ENCODE assay signal across 18 mouse cellular contexts in the genomic region with DNA sequence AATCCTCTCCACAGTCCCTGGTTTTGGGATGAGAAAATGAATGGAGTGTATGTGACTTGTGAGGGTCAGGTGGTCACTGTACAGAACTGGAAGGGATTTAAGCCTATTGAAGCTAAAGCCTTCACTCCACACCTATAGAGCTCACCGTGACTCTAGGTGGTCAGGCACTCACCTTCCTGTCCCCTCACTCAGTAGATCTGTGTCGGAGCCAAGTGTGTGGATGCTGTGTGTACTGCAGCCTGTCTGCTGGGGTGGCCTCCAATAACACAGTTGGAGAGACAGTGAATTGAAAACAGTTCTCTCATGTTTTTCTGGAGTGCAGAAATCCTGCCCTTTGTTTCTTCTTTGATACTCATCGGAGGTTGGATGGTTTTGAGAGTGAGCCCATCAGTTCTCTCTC. TPM values are rescaled to one million over a fixed set of nuclear protein-coding genes. Genes with fewer than 3 reads are reported as not detected.
DNase-seq lines count a peak whose midpoint lies in the region; ATAC-seq lines count a peak whose summit lies in the region.
"Had no signal": no experiment of that assay in that cellular context is flagged by ENCODE, and none has a peak within 500 bp of the region (broad histone marks: within the 10 kb centered on the region; RNA-seq: fewer than 3 reads in every experiment).

No protein-coding gene starts in this region.

- WGBS in heart, embryonic 10.5 days: 74% methylated on average over 3 of the region's 3 CpGs
- 44% methylated on average over 3 of the region's 3 CpGs for WGBS in forebrain, embryonic 14.5 days
- 56% methylated on average over 3 of the region's 3 CpGs for WGBS in hindbrain, embryonic 14.5 days
- 47% methylated on average over 3 of the region's 3 CpGs for WGBS in midbrain, embryonic 14.5 days

- ATAC-seq in forebrain, embryonic 14.5 days: no peak
- 0 out of 2 replicates have a peak, but pooled peaks have one; percentile 27 for ATAC-seq in hindbrain, embryonic 14.5 days (ENCODE audit: low FRiP score)
- no peak for ATAC-seq in midbrain, embryonic 14.5 days (ENCODE audit: low FRiP score, low TSS enrichment)
- no peak for ATAC-seq in megakaryocyte progenitor cell, adult 5-6 weeks (replicated peaks; ENCODE audit: poor library complexity)
- ATAC-seq: liver, postnatal 0 days had no signal

- H3K36me3 ChIP-seq in heart, embryonic 10.5 days: no peaks in the 10 kb centered on the region
- H3K36me3 ChIP-seq in forebrain, embryonic 14.5 days (ENCODE audit: control insufficient read depth, insufficient read depth, low read length): no peaks in the 10 kb centered on the region
- H3K36me3 ChIP-seq in hindbrain, embryonic 14.5 days (replicated peaks; ENCODE audit: control insufficient read depth, insufficient read depth): no peaks in the 10 kb centered on the region
- no peaks in the 10 kb centered on the region for H3K36me3 ChIP-seq in midbrain, embryonic 14.5 days (ENCODE audit: control insufficient read depth, insufficient read depth, low read length)
- H3K36me3 ChIP-seq: heart, embryonic 15.5 days had no signal

- H3K9me3 ChIP-seq in heart, embryonic 10.5 days: no peaks in the 10 kb centered on the region
- no peaks in the 10 kb centered on the region for H3K9me3 ChIP-seq in forebrain, embryonic 14.5 days (replicated peaks; ENCODE audit: control insufficient read depth, low read length)
- no peaks in the 10 kb centered on the region for H3K9me3 ChIP-seq in hindbrain, embryonic 14.5 days (ENCODE audit: control insufficient read depth, low read length)
- no peaks in the 10 kb centered on the region for H3K9me3 ChIP-seq in midbrain, embryonic 14.5 days (ENCODE audit: control insufficient read depth, low read length)
- H3K9me3 ChIP-seq: heart, embryonic 15.5 days had no signal

- H3K9ac ChIP-seq in forebrain, embryonic 14.5 days (ENCODE audit: low read length): no peak overlapping the region
- H3K9ac ChIP-seq in hindbrain, embryonic 14.5 days: no peak overlapping the region
- no peak overlapping the region for H3K9ac ChIP-seq in midbrain, embryonic 14.5 days (replicated peaks; ENCODE audit: low read length)
- H3K9ac ChIP-seq: heart, embryonic 15.5 days; liver, postnatal 0 days had no signal

- H3K4me3 ChIP-seq in heart, embryonic 10.5 days: no peak overlapping the region
- H3K4me3 ChIP-seq in forebrain, embryonic 14.5 days (ENCODE audit: low read depth, low read length): no peak overlapping the region
- no peak overlapping the region for H3K4me3 ChIP-seq in hindbrain, embryonic 14.5 days (replicated peaks; ENCODE audit: low read length)
- H3K4me3 ChIP-seq in midbrain, embryonic 14.5 days (replicated peaks; ENCODE audit: low read depth, low read length): no peak overlapping the region
- H3K4me3 ChIP-seq: heart, embryonic 15.5 days had no signal

- peak; percentile 43 for DNase-seq in heart, embryonic 10.5 days (ENCODE audit: low spot score)
- no peak for DNase-seq in heart, adult 8-10 months (ENCODE audit: low spot score)
- no peak for DNase-seq in forebrain, embryonic 14.5 days (ENCODE audit: low spot score)
- no peak for DNase-seq in hindbrain, embryonic 14.5 days (ENCODE audit: low spot score)
- DNase-seq in midbrain, embryonic 14.5 days: peak; percentile 19
- no peak for DNase-seq in adrenal gland, postnatal 4 days (ENCODE audit: low spot score in 2 of 2)
- no peak for DNase-seq in spleen, postnatal 4 days (ENCODE audit: low spot score in 2 of 2)
- DNase-seq: adrenal gland, postnatal 25 days; kidney, adult 2 months; kidney, postnatal 25 days; liver; liver, postnatal 0 days; right cerebral cortex, postnatal 14 days; thymus, postnatal 36 days had no signal

- 0 out of 2 replicates have a peak overlapping the region, but pooled peaks have one; percentile 14 for H3K4me2 ChIP-seq in forebrain, embryonic 14.5 days (ENCODE audit: low read length)
- H3K4me2 ChIP-seq in hindbrain, embryonic 14.5 days (replicated peaks): no peak overlapping the region
- H3K4me2 ChIP-seq in midbrain, embryonic 14.5 days (ENCODE audit: low read length): no peak overlapping the region
- H3K4me2 ChIP-seq: heart, embryonic 15.5 days had no signal

- no peaks in the 10 kb centered on the region for H3K4me1 ChIP-seq in heart, embryonic 10.5 days
- 0 out of 2 replicates have a peak, but pooled peaks cover 6% of the 10 kb centered on the region for H3K4me1 ChIP-seq in forebrain, embryonic 14.5 days (ENCODE audit: control insufficient read depth, insufficient read depth, low read length)
- 0 out of 2 replicates have a peak, but pooled peaks cover 5% of the 10 kb centered on the region for H3K4me1 ChIP-seq in hindbrain, embryonic 14.5 days (replicated peaks; ENCODE audit: control insufficient read depth, insufficient read depth, low read length)
- H3K4me1 ChIP-seq in midbrain, embryonic 14.5 days (ENCODE audit: control insufficient read depth, insufficient read depth, low read length): peaks cover 7% of the 10 kb centered on the region; the same call in 1 of the 2 replicates
- H3K4me1 ChIP-seq: heart, embryonic 15.5 days had no signal

- H3K27ac ChIP-seq in heart, embryonic 10.5 days: no peak overlapping the region
- no peak overlapping the region for H3K27ac ChIP-seq in forebrain, embryonic 14.5 days (ENCODE audit: low read depth, low read length)
- no peak overlapping the region for H3K27ac ChIP-seq in hindbrain, embryonic 14.5 days
- no peak overlapping the region for H3K27ac ChIP-seq in midbrain, embryonic 14.5 days (replicated peaks; ENCODE audit: low read depth, low read length)
- H3K27ac ChIP-seq: heart, embryonic 15.5 days had no signal

- no peaks in the 10 kb centered on the region for H3K27me3 ChIP-seq in heart, embryonic 10.5 days (ENCODE audit: insufficient read depth, poor library complexity, severe bottlenecking)
- no peaks in the 10 kb centered on the region for H3K27me3 ChIP-seq in forebrain, embryonic 14.5 days (replicated peaks; ENCODE audit: control insufficient read depth, insufficient read depth, low read length)
- no peaks in the 10 kb centered on the region for H3K27me3 ChIP-seq in hindbrain, embryonic 14.5 days (ENCODE audit: control insufficient read depth, insufficient read depth, low read length)
- no peaks in the 10 kb centered on the region for H3K27me3 ChIP-seq in midbrain, embryonic 14.5 days (ENCODE audit: control insufficient read depth, insufficient read depth, low read length)
- H3K27me3 ChIP-seq: heart, embryonic 15.5 days had no signal

RNA-seq across cellular contexts. Expression of gene Cldn11, which starts 16.1 kb away (rescaled TPM):
- 1.4 and 4.2 TPM in 2 replicates for polyA plus RNA-seq in heart, embryonic 10.5 days (2016; fragmentation: Nextera tagmentation; extraction: Ambion mirVana)
- under 1 TPM; 0.37 to 0.47 (median 0.42) TPM for total RNA-seq in heart, adult 8-10 months (2022)
- 55.3 and 60.4 TPM in 2 replicates for polyA plus RNA-seq in forebrain, embryonic 14.5 days (2014; fragmentation: Nextera tagmentation; extraction: Ambion mirVana)
- 40.3 and 44.9 TPM in 2 replicates for polyA plus RNA-seq in hindbrain, embryonic 14.5 days (2014; fragmentation: Nextera tagmentation; extraction: Ambion mirVana)
- polyA plus RNA-seq in midbrain, embryonic 14.5 days (2014; fragmentation: Nextera tagmentation; extraction: Ambion mirVana): 0.86 and 37.3 TPM in 2 replicates
- 10 to 100 TPM; 24.3 to 27.6 TPM for total RNA-seq in adrenal gland, postnatal 4 days (2021)
- not detected in 2 replicates for total RNA-seq in megakaryocyte progenitor cell, adult 5-6 weeks (2015)
- not detected in 2 replicates for total RNA-seq in megakaryocyte progenitor cell, adult 5-6 weeks (2017)
- total RNA-seq: hematopoietic stem cell, adult 5-6 weeks had no signal
- polyA plus RNA-seq: C2C12 had no signal

Comparison
In these comparisons a context has a peak if more than half of its experiments do, and no peak if none do; other contexts are left out.
1. DNase-seq: peak in heart, embryonic 10.5 days (single experiment) and midbrain, embryonic 14.5 days (single experiment); none in heart, adult 8-10 months (single experiment), forebrain, embryonic 14.5 days (single experiment), hindbrain, embryonic 14.5 days (single experiment), adrenal gland, postnatal 4 days (0 of 2) and spleen, postnatal 4 days (0 of 2).